Mouse (Mus musculus) frontal cortex, postnatal 25 days (tissue): ENCODE results near the gene Klra2.
"Not testable (repeated sequence)": the region's sequence is repeated elsewhere in the genome, so short reads cannot be mapped to it uniquely, and the experiment has no call there.

ENCODE experiments used
- DNase-seq, 2 experiments: peaks; one replicate each; pipeline ENCODE4 v3.0.0; 2022; ENCODE audit warnings: low spot score in 2 of 2

The Klra2 gene

GRCm38 (mm10) chr6:131247206-131247605 is at the start of gene Klra2:
Gene Klra2, minus strand, starts transcription at chr6:131247362.
- no peak for DNase-seq

- DNase-seq = no peak
Observed at GRCm38 (mm10) chr6:131294435-131295112, 47.4 kb upstream of the Klra2 start.

GRCm38 (mm10) chr6:131293916-131294315 is 46.8 kb upstream of the Klra2 start:
- no peak for DNase-seq

- DNase-seq = peak; percentile 77 to 80
Observed at GRCm38 (mm10) chr6:131292991-131293788, 46.0 kb upstream of the Klra2 start, which contains the start of gene Magohb. Gene Magohb, minus strand, starts transcription at chr6:131293244.

- no peak for DNase-seq
Observed at GRCm38 (mm10) chr6:131292276-131292990, 45.3 kb upstream of the Klra2 start.

- no peak for DNase-seq
Observed at GRCm38 (mm10) chr6:131290430-131290829, 43.3 kb upstream of the Klra2 start.

GRCm38 (mm10) chr6:131278160-131278559 is 31.0 kb upstream of the Klra2 start:
- DNase-seq = not testable (repeated sequence)

GRCm38 (mm10) chr6:131276659-131277058 is 29.5 kb upstream of the Klra2 start:
- DNase-seq = no peak

GRCm38 (mm10) chr6:131272311-131272710 is 25.1 kb upstream of the Klra2 start:
- DNase-seq = no peak

- DNase-seq = no peak
Observed at GRCm38 (mm10) chr6:131270312-131270711, 23.1 kb upstream of the Klra2 start.

- DNase-seq = no peak
Observed at GRCm38 (mm10) chr6:131269599-131269998, 22.4 kb upstream of the Klra2 start.

GRCm38 (mm10) chr6:131264175-131264574 is 17.0 kb upstream of the Klra2 start:
- no peak for DNase-seq

- no peak for DNase-seq
Observed at GRCm38 (mm10) chr6:131262778-131263177, 15.6 kb upstream of the Klra2 start.

- no peak for DNase-seq
Observed at GRCm38 (mm10) chr6:131262009-131262408, 14.8 kb upstream of the Klra2 start.

- DNase-seq = no peak
Observed at GRCm38 (mm10) chr6:131245081-131245480, 2.1 kb downstream of the Klra2 start.
